Mouse (Mus musculus): Measurements from ENCODE around the gene Nenf.

Nenf gene

DNA sequence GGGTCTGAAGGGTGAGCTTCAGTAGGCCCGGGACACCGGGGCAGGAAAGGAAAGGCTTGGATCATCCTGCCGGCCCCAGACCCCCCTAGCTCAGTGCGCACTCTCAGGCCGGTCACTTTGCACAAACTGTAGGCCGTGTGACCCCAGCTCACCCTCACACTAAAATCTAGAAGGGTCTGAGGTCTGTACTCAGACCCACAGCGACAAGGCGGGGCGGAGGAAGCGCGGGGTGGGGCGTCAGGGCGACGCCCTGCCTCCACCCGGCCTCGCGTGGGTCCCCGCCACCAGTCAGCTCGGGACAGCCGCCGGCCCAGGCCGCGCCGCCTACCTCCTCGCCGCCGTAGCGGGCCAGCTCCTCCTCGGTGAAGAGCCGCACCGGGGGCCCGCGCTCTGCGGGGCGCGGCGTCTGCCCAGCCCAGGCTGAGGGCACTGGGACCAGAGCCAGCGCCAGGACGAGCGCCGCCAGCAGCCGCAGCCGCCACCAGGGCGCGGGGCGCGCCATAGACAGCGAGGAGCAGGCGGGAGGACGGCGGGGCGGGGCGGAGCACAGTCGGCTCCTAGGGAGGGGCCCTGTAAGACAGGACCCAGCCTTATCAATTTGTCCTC, at the start of gene Nenf:
Gene Nenf (minus strand): TSS at position 604 of the 606 bp plus-strand sequence.
- peak; percentile 85 for DNase-seq

DNA sequence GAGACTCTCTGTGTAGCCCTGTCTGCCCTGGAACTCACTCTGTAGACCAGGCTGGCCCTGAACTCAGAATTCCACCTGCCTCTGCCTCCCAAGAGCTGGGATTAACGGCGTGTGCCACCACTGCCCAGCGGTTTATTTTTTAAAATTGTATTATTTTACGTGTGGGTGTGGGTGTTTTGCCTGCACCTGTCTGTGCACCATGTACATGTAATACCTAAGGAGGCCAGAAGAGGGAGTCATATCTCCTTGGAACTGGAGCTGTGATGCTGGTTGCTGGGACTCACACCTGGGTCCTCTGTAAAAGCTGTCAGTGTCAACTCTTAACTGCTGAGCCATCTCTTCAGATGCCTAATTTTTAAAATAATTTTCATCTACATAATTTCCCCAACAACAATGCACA, 46.5 kb upstream of the Nenf start:
- no peak for DNase-seq

- no peak for DNase-seq
Measured at GRCm38 (mm10) chr1:191362412-191362811, 44.4 kb upstream of the Nenf start.

DNA sequence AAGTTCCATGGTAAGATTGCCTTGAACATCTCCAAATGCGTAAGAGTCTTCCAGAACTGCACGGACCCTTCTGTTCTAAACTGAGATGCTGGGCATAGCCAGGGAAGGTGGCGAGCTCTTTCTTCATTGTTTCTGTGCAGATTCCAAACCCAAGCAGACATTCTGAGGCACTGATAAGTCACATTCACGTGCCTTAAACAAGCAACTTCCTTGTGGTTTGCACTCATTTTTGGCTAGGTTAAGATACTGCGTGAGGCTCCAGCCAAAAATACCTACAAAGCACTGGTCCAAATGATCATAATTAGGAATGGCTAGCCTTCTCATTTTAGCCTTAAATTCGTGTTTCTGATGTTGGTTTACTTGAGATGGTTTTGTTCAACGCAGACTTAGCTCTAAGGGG, 41.5 kb upstream of the Nenf start:
- DNase-seq = no peak

GRCm38 (mm10) chr1:191356936-191357335, 38.9 kb upstream of the Nenf start:
- DNase-seq = no peak

- no peak for DNase-seq
Measured at GRCm38 (mm10) chr1:191353836-191354235, 35.8 kb upstream of the Nenf start.

- no peak for DNase-seq
Measured at GRCm38 (mm10) chr1:191352786-191353488, 34.9 kb upstream of the Nenf start.

GRCm38 (mm10) chr1:191350355-191350754, 32.4 kb upstream of the Nenf start:
- no peak for DNase-seq

DNA sequence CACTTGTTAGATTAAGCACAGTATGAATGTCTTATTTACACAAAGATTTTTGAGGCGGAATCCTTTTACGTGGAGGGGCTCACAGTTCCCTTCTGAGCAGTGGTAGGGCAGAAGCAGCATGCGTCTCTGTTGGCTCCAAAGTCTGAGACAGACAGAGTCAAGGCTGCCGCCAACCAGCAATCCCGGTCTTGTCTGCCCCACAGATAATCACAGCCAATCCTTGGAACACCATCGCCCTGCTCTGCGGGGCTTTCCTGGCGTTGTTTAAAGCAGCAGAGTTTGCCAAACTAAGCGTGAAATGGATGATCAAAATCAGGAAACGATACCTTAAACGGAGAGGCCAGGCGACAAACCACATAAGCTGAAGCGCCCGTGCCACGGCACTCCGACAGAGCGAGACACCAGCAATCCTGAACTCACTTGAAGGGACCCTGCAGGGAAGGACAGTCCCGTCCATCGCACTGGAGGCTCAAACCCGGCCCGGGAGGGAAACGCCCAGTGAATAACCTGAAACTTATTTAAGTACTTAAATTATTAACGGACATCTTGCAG, 31.6 kb upstream of the Nenf start:
- DNase-seq = no peak

- DNase-seq = no peak
Measured at GRCm38 (mm10) chr1:191348996-191349395, 31.0 kb upstream of the Nenf start.

GRCm38 (mm10) chr1:191348592-191348991, 30.6 kb upstream of the Nenf start:
- DNase-seq = no peak

GRCm38 (mm10) chr1:191347602-191348001, 29.6 kb upstream of the Nenf start:
- DNase-seq = no peak

DNA sequence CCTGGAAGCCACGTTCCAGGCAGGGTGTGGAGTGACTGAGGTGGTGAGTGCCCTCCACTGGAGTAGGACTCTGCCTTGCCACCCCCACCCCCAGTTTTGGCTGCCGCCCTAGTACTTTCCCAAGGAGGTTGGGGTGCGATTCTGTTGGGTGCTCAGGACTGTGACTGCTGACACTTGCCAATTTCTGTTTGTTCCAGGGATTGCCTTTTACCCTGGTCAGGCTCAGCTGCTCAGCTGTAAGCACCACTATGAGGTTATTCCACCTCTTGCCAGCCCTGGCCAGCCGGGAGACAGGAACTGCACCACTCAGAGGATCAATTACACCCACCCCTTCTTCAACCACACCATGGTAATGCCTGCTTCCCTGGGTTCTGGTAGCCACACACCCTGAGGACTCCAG, 22.5 kb upstream of the Nenf start:
- no peak for DNase-seq

- DNase-seq = no peak
Measured at GRCm38 (mm10) chr1:191339876-191340275, 21.9 kb upstream of the Nenf start.

GRCm38 (mm10) chr1:191334500-191334899, 16.5 kb upstream of the Nenf start:
- DNase-seq = no peak

DNA sequence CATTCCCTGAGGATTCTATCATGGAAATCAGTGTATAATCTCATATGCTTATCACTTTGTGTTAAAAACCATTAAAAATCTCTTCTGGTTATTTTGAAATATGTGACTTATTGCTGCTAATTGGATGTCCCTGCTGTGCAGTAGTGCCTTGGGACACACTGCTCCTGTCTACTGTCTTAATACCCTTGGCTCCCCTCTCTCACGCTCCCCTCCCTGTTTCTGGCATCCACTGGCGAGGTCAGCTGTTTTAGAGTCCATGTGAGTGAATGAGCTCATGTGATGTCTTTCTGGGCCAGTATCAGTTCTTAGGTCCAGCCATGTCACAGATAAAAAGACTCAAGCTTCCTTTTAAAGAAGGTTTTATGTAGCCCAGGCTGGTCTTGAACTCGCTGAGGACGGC, 12.4 kb upstream of the Nenf start:
- no peak for DNase-seq

- peak; percentile 48 for DNase-seq
Measured at GRCm38 (mm10) chr1:191328019-191328441, 10.0 kb upstream of the Nenf start.

DNA sequence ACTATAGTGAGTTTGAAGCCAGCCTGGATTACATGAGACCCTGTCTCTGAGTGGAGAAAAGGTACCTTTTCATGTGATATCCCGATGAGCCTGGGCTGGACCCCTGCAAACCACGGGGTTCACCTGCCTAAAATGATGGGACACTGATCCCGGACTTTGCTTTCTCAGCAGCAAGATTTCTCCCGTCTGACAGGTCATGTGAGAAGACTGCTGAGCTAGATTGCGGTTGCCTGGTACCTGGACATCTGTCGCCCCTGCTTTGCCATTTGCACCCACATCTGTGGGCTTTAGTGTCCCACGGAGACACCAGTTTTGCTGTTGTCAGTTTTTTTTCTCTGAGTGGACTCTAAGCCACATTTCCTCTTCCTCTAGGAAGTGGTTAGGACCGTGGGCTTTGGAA, 9.3 kb upstream of the Nenf start:
- no peak for DNase-seq

DNA sequence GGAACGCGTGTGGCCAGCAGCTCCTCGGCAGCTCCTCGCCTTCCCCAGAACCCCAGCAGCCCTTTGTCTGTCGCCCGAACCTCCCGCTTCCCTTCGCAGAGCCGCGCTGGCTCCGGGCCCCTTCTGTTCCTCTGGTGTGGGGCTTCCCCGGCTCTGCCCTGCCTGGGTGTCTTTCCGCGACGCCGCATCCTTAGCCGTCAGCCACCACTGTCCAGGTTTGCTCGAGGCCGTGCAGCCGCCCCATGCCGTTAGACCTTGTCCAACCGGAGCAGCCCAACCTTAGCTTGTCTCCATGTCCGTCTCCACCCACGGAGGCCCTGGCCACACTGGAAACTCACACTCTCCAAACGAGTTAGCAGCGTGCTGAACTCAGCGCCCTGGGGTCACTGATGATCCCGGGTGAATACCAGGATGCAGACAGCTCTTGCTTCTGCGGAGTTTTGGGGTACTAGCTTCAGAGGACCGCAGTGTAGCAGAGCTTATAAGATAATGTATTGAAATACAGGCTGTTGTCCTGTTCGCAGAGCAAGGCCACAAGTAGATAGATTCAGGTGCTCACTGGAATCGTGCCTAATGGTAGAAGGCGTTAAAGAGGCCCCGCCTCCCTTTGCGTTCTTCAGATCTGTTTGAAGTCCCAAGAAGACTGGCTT, 8.4 kb upstream of the Nenf start:
- DNase-seq = peak; percentile 45

DNA sequence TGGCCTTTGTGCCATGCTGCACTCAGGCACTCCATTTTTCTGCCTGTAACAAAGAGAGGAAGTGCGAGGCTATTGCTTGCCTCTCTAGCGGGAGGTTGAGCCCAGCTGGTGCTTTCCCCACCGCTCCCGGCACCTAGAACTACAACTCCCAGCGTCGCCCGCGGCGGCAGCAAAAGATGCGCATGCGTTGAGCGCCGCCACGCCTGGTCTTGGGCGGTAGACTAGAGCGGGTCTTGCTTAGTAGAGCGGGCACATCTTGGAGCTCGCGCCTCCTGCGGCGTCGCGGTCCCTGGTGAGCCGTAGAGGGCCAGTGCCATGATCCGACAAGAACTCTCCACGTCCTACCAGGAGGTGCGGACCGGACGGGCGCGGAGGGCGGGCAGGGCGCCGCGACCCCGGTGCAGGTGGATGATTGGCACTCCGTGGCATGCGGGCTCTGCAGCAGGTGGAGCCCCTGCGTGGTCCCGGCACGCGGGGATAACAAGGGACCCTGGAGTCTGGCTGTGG, 7.8 kb upstream of the Nenf start, which contains the start of gene Tmem206:
Gene Tmem206 (plus strand): TSS at position 187 of the 507 bp plus-strand sequence.
- peak; percentile 94 for DNase-seq

GRCm38 (mm10) chr1:191324733-191325590, 7.0 kb upstream of the Nenf start:
- DNase-seq = peak; percentile 51

DNA sequence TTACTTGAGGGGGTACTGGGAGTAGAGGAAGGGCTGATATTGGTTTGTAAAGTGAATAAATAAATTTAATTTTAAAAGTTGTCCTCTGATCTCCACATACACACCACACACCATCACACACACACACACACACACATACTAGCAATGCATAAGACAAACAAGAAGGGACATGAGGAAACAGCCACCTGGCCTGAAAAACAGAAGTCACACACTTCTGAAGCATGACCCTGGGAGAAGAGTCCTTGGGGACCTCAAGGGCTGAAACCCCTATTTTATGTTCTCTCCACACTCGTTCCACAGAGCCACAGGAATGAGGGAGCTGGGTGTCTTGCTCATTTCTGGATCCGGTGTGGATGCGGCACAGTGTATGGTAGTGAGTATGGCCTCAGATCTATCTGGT, 5.4 kb upstream of the Nenf start:
- DNase-seq = no peak

GRCm38 (mm10) chr1:191318686-191319085, 692 bp upstream of the Nenf start:
- no peak for DNase-seq

Data from cerebellum, adult 11-12 months (tissue).